Mouse (Mus musculus) liver, embryonic 12.5 days (tissue): Measurements from ENCODE around the gene Rara. TPM values are rescaled to one million over a fixed set of nuclear protein-coding genes. Genes with fewer than 3 reads are reported as not detected.
A peak's percentile ranks its signal among the peaks of the same experiment; 100 is the strongest.

Experiments used
- ATAC-seq: fragments of 200-750 bp; cut with Nextera tagmentation; 2 replicates; pipeline ENCODE4 v1.8.0; 2017; ENCODE audit warnings: moderate number of reproducible peaks, mild to moderate bottlenecking, moderate library complexity
- H3K27ac ChIP-seq: fragments of 300-500 bp; sonication (generic); 2 replicates; pipeline ENCODE4 v1.5.1; 2016; ENCODE audit warnings: mild to moderate bottlenecking
- H3K27me3 ChIP-seq: fragments of 300-500 bp; sonication (generic); replicated peaks from 2 replicates; pipeline ENCODE4 v1.6.1; 2016; ENCODE audit warnings: mild to moderate bottlenecking, moderate library complexity
- H3K36me3 ChIP-seq: fragments of 300-500 bp; sonication (generic); 2 replicates; pipeline ENCODE4 v1.6.1; 2016; ENCODE audit warnings: mild to moderate bottlenecking, moderate library complexity
- H3K4me1 ChIP-seq: fragments of 300-500 bp; sonication (generic); 2 replicates; pipeline ENCODE4 v1.6.1; 2016
- H3K4me2 ChIP-seq: fragments of 300-500 bp; sonication (generic); 2 replicates; pipeline ENCODE4 v1.6.1; 2016; ENCODE audit warnings: mild to moderate bottlenecking, moderate library complexity
- H3K4me3 ChIP-seq: fragments of 300-500 bp; sonication (generic); 2 replicates; pipeline ENCODE4 v1.5.1; 2016; ENCODE audit warnings: mild to moderate bottlenecking, moderate library complexity
- H3K9ac ChIP-seq: fragments of 300-500 bp; sonication (generic); 2 replicates; pipeline ENCODE4 v1.6.1; 2016; ENCODE audit warnings: mild to moderate bottlenecking, moderate library complexity
- H3K9me3 ChIP-seq: fragments of 300-500 bp; sonication (generic); replicated peaks from 2 replicates; pipeline ENCODE4 v1.6.1; 2016; ENCODE audit warnings: mild to moderate bottlenecking, moderate library complexity
- WGBS: fragments of 180-500 bp; shearing (Covaris S2); methylation state at CpG from one replicate; pipeline ENCODE4 v1.1.7; 2016; ENCODE audit not compliant: insufficient replicate concordance; 5-methylcytosine and 5-hydroxymethylcytosine counted together
- polyA plus RNA-seq: library from polyadenylated mRNA; unstranded; fragments of >200 nt; fragmentation: Nextera tagmentation; extraction: Ambion mirVana; gene quantifications from 2 replicates; pipeline ENCODE4 v1.2.1, GENCODE M21; 2016

Rara gene
- polyA plus RNA-seq, 1 experiment from 2014 or later, result 7.1 TPM

GRCm38 (mm10) chr11:98939084-98939952, 11.7 kb downstream of the Rara start:
- Histone ChIP-seq H3K4me2 (peak overlapping the region; percentile 94), H3K9me3 (no peaks in the 10 kb centered on the region), H3K27ac (no peak overlapping the region), H3K9ac (peak overlapping the region; percentile 1; the same call in 1 of the 2 replicates), H3K4me1 (peaks cover 86% of the 10 kb centered on the region), H3K4me3 (0 out of 2 replicates have a peak overlapping the region, but pooled peaks have one; percentile 0), H3K27me3 (peaks cover 68% of the 10 kb centered on the region), H3K36me3 (no peaks in the 10 kb centered on the region)
- 44% methylated on average over 15 of the region's 15 CpGs for whole genome bisulfite sequencing
- ATAC-seq, result no peak

GRCm38 (mm10) chr11:98939953-98940641, 12.5 kb downstream of the Rara start:
- Histone ChIP-seq H3K27me3 (peaks cover 68% of the 10 kb centered on the region), H3K4me2 (peak overlapping the region; percentile 94), H3K36me3 (no peaks in the 10 kb centered on the region), H3K4me1 (peaks cover 94% of the 10 kb centered on the region), H3K9ac (no peak overlapping the region), H3K9me3 (no peaks in the 10 kb centered on the region), H3K4me3 (0 out of 2 replicates have a peak overlapping the region, but pooled peaks have one; percentile 0), H3K27ac (peak overlapping the region; percentile 61; the same call in 1 of the 2 replicates)
- no peak for ATAC-seq
- 41% methylated on average over 11 of the region's 11 CpGs for WGBS

- H3K4me3 ChIP-seq, result 0 out of 2 replicates have a peak overlapping the region, but pooled peaks have one; percentile 49
- H3K9me3 ChIP-seq, result no peaks in the 10 kb centered on the region
- peaks cover 68% of the 10 kb centered on the region for H3K27me3 ChIP-seq
- H3K36me3 ChIP-seq, result no peaks in the 10 kb centered on the region
- H3K27ac ChIP-seq, result peak overlapping the region; percentile 61
- peak overlapping the region; percentile 39; the same call in 1 of the 2 replicates for H3K9ac ChIP-seq
- 35% methylated on average over 3 of the region's 3 CpGs for WGBS
- peaks cover 100% of the 10 kb centered on the region for H3K4me1 ChIP-seq
- no peak for ATAC-seq
- peak overlapping the region; percentile 94 for H3K4me2 ChIP-seq
Observed at GRCm38 (mm10) chr11:98940776-98941175, 13.2 kb downstream of the Rara start.

- Histone ChIP-seq H3K9ac (peak overlapping the region; percentile 39), H3K36me3 (no peaks in the 10 kb centered on the region), H3K27me3 (peaks cover 65% of the 10 kb centered on the region), H3K9me3 (no peaks in the 10 kb centered on the region), H3K4me2 (peak overlapping the region; percentile 94), H3K4me3 (peak overlapping the region; percentile 49), H3K4me1 (peaks cover 98% of the 10 kb centered on the region), H3K27ac (peak overlapping the region; percentile 61)
- WGBS, result 8% methylated on average over 12 of the region's 12 CpGs
- no peak for ATAC-seq
Observed at GRCm38 (mm10) chr11:98941341-98941825, 13.8 kb downstream of the Rara start.

GRCm38 (mm10) chr11:98941826-98942550, 14.4 kb downstream of the Rara start:
- Histone ChIP-seq H3K9ac (peak overlapping the region; percentile 39), H3K9me3 (no peaks in the 10 kb centered on the region), H3K36me3 (no peaks in the 10 kb centered on the region), H3K4me3 (peak overlapping the region; percentile 49), H3K4me2 (peak overlapping the region; percentile 94), H3K27ac (peak overlapping the region; percentile 61), H3K4me1 (peaks cover 94% of the 10 kb centered on the region), H3K27me3 (peaks cover 59% of the 10 kb centered on the region)
- 5% methylated on average over 15 of the region's 15 CpGs for WGBS
- peak; percentile 33; the same call in 1 of the 2 replicates for ATAC-seq

- no peak for ATAC-seq
- H3K27me3 ChIP-seq, result peaks cover 54% of the 10 kb centered on the region
- 29% methylated on average over 3 of the region's 3 CpGs for WGBS
- peak overlapping the region; percentile 49 for H3K4me3 ChIP-seq
- H3K4me2 ChIP-seq, result peak overlapping the region; percentile 94
- H3K9ac ChIP-seq, result peak overlapping the region; percentile 29; the same call in 1 of the 2 replicates
- no peaks in the 10 kb centered on the region for H3K36me3 ChIP-seq
- peak overlapping the region; percentile 61 for H3K27ac ChIP-seq
- H3K4me1 ChIP-seq, result peaks cover 94% of the 10 kb centered on the region
- H3K9me3 ChIP-seq, result no peaks in the 10 kb centered on the region
Observed at GRCm38 (mm10) chr11:98942555-98942922, 14.9 kb downstream of the Rara start.

GRCm38 (mm10) chr11:98942923-98943641, 15.5 kb downstream of the Rara start:
- WGBS, result 63% methylated on average over 8 of the region's 8 CpGs
- H3K4me1 ChIP-seq, result peaks cover 94% of the 10 kb centered on the region
- H3K9ac ChIP-seq, result peak overlapping the region; percentile 29; the same call in 1 of the 2 replicates
- H3K36me3 ChIP-seq, result no peaks in the 10 kb centered on the region
- H3K27ac ChIP-seq, result peak overlapping the region; percentile 61
- peaks cover 48% of the 10 kb centered on the region for H3K27me3 ChIP-seq
- ATAC-seq, result no peak
- H3K4me3 ChIP-seq, result no peak overlapping the region
- H3K9me3 ChIP-seq, result no peaks in the 10 kb centered on the region
- H3K4me2 ChIP-seq, result peak overlapping the region; percentile 94

GRCm38 (mm10) chr11:98943741-98944461, 16.3 kb downstream of the Rara start:
- H3K9me3 ChIP-seq, result no peaks in the 10 kb centered on the region
- no peak overlapping the region for H3K4me3 ChIP-seq
- peak overlapping the region; percentile 12; the same call in 1 of the 2 replicates for H3K9ac ChIP-seq
- ATAC-seq, result no peak
- 26% methylated on average over 14 of the region's 14 CpGs for WGBS
- peaks cover 94% of the 10 kb centered on the region for H3K4me1 ChIP-seq
- H3K36me3 ChIP-seq, result no peaks in the 10 kb centered on the region
- peaks cover 40% of the 10 kb centered on the region for H3K27me3 ChIP-seq
- H3K4me2 ChIP-seq, result peak overlapping the region; percentile 94
- peak overlapping the region; percentile 43 for H3K27ac ChIP-seq

- Histone ChIP-seq H3K4me3 (no peak overlapping the region), H3K27ac (peak overlapping the region; percentile 43; the same call in 1 of the 2 replicates), H3K9ac (no peak overlapping the region), H3K4me1 (peaks cover 91% of the 10 kb centered on the region), H3K27me3 (peaks cover 36% of the 10 kb centered on the region), H3K9me3 (no peaks in the 10 kb centered on the region), H3K36me3 (no peaks in the 10 kb centered on the region), H3K4me2 (peak overlapping the region; percentile 94)
- 46% methylated on average over 11 of the region's 11 CpGs for WGBS
- ATAC-seq, result no peak
Observed at GRCm38 (mm10) chr11:98944897-98945604, 17.4 kb downstream of the Rara start.

- 35% methylated on average over 1 of the region's 3 CpGs for WGBS
- peaks cover 1% of the 10 kb centered on the region; the same call in 1 of the 2 replicates for H3K36me3 ChIP-seq
- H3K4me2 ChIP-seq, result no peak overlapping the region
- no peak overlapping the region for H3K9ac ChIP-seq
- H3K9me3 ChIP-seq, result no peaks in the 10 kb centered on the region
- H3K4me1 ChIP-seq, result peaks cover 86% of the 10 kb centered on the region
- peaks cover 35% of the 10 kb centered on the region for H3K27me3 ChIP-seq
- ATAC-seq, result no peak
- peak overlapping the region; percentile 28; the same call in 1 of the 2 replicates for H3K27ac ChIP-seq
- H3K4me3 ChIP-seq, result no peak overlapping the region
Observed at GRCm38 (mm10) chr11:98945605-98945977, 18.0 kb downstream of the Rara start.
